Mouse (Mus musculus) hindbrain, embryonic 15.5 days (tissue): ENCODE data around the gene Oca2. TPM values are rescaled to one million over a fixed set of nuclear protein-coding genes. Genes with fewer than 3 reads are reported as not detected.

Source experiments
- ATAC-seq: fragments of 200-750 bp; cut with Nextera tagmentation; 2 replicates; pipeline ENCODE4 v1.8.0; 2017; ENCODE audit warnings: low read depth, moderate number of reproducible peaks, moderate TSS enrichment; ENCODE audit not compliant: low FRiP score
- H3K27ac ChIP-seq: fragments of 300-500 bp; sonication (generic); replicated peaks from 2 replicates; pipeline ENCODE4 v1.5.1; 2015; ENCODE audit warnings: mild to moderate bottlenecking, inconsistent platforms
- H3K27me3 ChIP-seq: fragments of 300-500 bp; sonication (generic); 2 replicates; pipeline ENCODE4 v1.6.1; 2015; ENCODE audit warnings: control low read depth, inconsistent platforms
- H3K36me3 ChIP-seq: fragments of 300-500 bp; sonication (generic); 2 replicates; pipeline ENCODE4 v1.6.1; 2015; ENCODE audit warnings: control low read depth, inconsistent platforms
- H3K4me1 ChIP-seq: fragments of 300-500 bp; sonication (generic); replicated peaks from 2 replicates; pipeline ENCODE4 v1.6.1; 2015; ENCODE audit warnings: control low read depth, inconsistent platforms
- H3K4me2 ChIP-seq: fragments of 300-500 bp; sonication (generic); 2 replicates; pipeline ENCODE4 v1.6.1; 2015; ENCODE audit warnings: moderate library complexity, mild to moderate bottlenecking, inconsistent platforms
- H3K4me3 ChIP-seq: fragments of 300-500 bp; sonication (generic); 2 replicates; pipeline ENCODE4 v1.5.1; 2015; ENCODE audit warnings: mild to moderate bottlenecking, inconsistent platforms
- H3K9ac ChIP-seq: fragments of 300-500 bp; sonication (generic); 2 replicates; pipeline ENCODE4 v1.6.1; 2015; ENCODE audit warnings: inconsistent platforms
- H3K9me3 ChIP-seq: fragments of 300-500 bp; sonication (generic); 2 replicates; pipeline ENCODE4 v1.6.1; 2016; ENCODE audit warnings: control low read depth, inconsistent platforms
- WGBS: fragments of 180-500 bp; shearing (Covaris S2); methylation state at CpG from one replicate; pipeline ENCODE4 v1.1.7; 2015; 5-methylcytosine and 5-hydroxymethylcytosine counted together
- polyA plus RNA-seq: library from polyadenylated mRNA; unstranded; fragments of >200 nt; fragmentation: Nextera tagmentation; extraction: Ambion mirVana; gene quantifications from 2 replicates; pipeline ENCODE4 v1.2.1, GENCODE M21; 2015

The Oca2 gene
- polyA plus RNA-seq, 1 experiment from 2014 or later, result 1.6 TPM

- WGBS, result 47% methylated on average over 6 of the region's 6 CpGs
- peaks cover 8% of the 10 kb centered on the region; the same call in 1 of the 2 replicates for H3K4me1 ChIP-seq
- no peak overlapping the region for H3K27ac ChIP-seq
- no peak overlapping the region for H3K4me3 ChIP-seq
- no peak overlapping the region for H3K9ac ChIP-seq
- no peak for ATAC-seq
- H3K4me2 ChIP-seq, result no peak overlapping the region
- H3K27me3 ChIP-seq, result no peaks in the 10 kb centered on the region
- H3K36me3 ChIP-seq, result no peaks in the 10 kb centered on the region
- H3K9me3 ChIP-seq, result no peaks in the 10 kb centered on the region
Observed at GRCm38 (mm10) chr7:56418182-56418836, 178.7 kb downstream of the Oca2 start.

GRCm38 (mm10) chr7:56419253-56419844 is 179.8 kb downstream of the Oca2 start:
- no peak overlapping the region for H3K9ac ChIP-seq
- no peak overlapping the region for H3K4me2 ChIP-seq
- H3K9me3 ChIP-seq, result no peaks in the 10 kb centered on the region
- no peaks in the 10 kb centered on the region for H3K36me3 ChIP-seq
- peak; percentile 62; the same call in 1 of the 2 replicates for ATAC-seq
- H3K27me3 ChIP-seq, result no peaks in the 10 kb centered on the region
- H3K27ac ChIP-seq, result no peak overlapping the region
- 27% methylated on average over 5 of the region's 5 CpGs for WGBS
- H3K4me1 ChIP-seq, result peaks cover 8% of the 10 kb centered on the region; the same call in 1 of the 2 replicates
- no peak overlapping the region for H3K4me3 ChIP-seq

- no peaks in the 10 kb centered on the region for H3K27me3 ChIP-seq
- H3K36me3 ChIP-seq, result no peaks in the 10 kb centered on the region
- no peak overlapping the region for H3K4me2 ChIP-seq
- H3K9ac ChIP-seq, result no peak overlapping the region
- H3K4me1 ChIP-seq, result peaks cover 8% of the 10 kb centered on the region; the same call in 1 of the 2 replicates
- ATAC-seq, result no peak
- no peak overlapping the region for H3K27ac ChIP-seq
- 62% methylated on average over 2 of the region's 2 CpGs for WGBS
- no peak overlapping the region for H3K4me3 ChIP-seq
- H3K9me3 ChIP-seq, result no peaks in the 10 kb centered on the region
Observed at GRCm38 (mm10) chr7:56421946-56422345, 182.4 kb downstream of the Oca2 start.

GRCm38 (mm10) chr7:56423548-56423947 is 184.0 kb downstream of the Oca2 start:
- 82% methylated on average over 2 of the region's 2 CpGs for WGBS
- no peak overlapping the region for H3K4me2 ChIP-seq
- H3K27me3 ChIP-seq, result no peaks in the 10 kb centered on the region
- no peak for ATAC-seq
- no peak overlapping the region for H3K4me3 ChIP-seq
- H3K9me3 ChIP-seq, result no peaks in the 10 kb centered on the region
- H3K9ac ChIP-seq, result no peak overlapping the region
- no peak overlapping the region for H3K27ac ChIP-seq
- no peaks in the 10 kb centered on the region for H3K36me3 ChIP-seq
- H3K4me1 ChIP-seq, result peaks cover 5% of the 10 kb centered on the region; the same call in 1 of the 2 replicates

- no peak overlapping the region for H3K4me2 ChIP-seq
- H3K27me3 ChIP-seq, result no peaks in the 10 kb centered on the region
- no peaks in the 10 kb centered on the region for H3K9me3 ChIP-seq
- H3K36me3 ChIP-seq, result no peaks in the 10 kb centered on the region
- no peak overlapping the region for H3K9ac ChIP-seq
- H3K27ac ChIP-seq, result no peak overlapping the region
- WGBS, result 83% methylated on average over 4 of the region's 4 CpGs
- peak; percentile 54; the same call in 1 of the 2 replicates for ATAC-seq
- no peaks in the 10 kb centered on the region for H3K4me1 ChIP-seq
- no peak overlapping the region for H3K4me3 ChIP-seq
Observed at GRCm38 (mm10) chr7:56460814-56461520, 221.4 kb downstream of the Oca2 start.

GRCm38 (mm10) chr7:56498242-56498641 is 258.7 kb downstream of the Oca2 start:
- no peak overlapping the region for H3K4me2 ChIP-seq
- no peaks in the 10 kb centered on the region for H3K9me3 ChIP-seq
- peak; percentile 48; the same call in 1 of the 2 replicates for ATAC-seq
- no peak overlapping the region for H3K4me3 ChIP-seq
- H3K4me1 ChIP-seq, result no peaks in the 10 kb centered on the region
- H3K27ac ChIP-seq, result no peak overlapping the region
- WGBS, result 76% methylated on average over 2 of the region's 2 CpGs
- no peaks in the 10 kb centered on the region for H3K36me3 ChIP-seq
- H3K27me3 ChIP-seq, result no peaks in the 10 kb centered on the region
- H3K9ac ChIP-seq, result no peak overlapping the region

GRCm38 (mm10) chr7:56499319-56499718 is 259.8 kb downstream of the Oca2 start:
- H3K9ac ChIP-seq, result no peak overlapping the region

DNA sequence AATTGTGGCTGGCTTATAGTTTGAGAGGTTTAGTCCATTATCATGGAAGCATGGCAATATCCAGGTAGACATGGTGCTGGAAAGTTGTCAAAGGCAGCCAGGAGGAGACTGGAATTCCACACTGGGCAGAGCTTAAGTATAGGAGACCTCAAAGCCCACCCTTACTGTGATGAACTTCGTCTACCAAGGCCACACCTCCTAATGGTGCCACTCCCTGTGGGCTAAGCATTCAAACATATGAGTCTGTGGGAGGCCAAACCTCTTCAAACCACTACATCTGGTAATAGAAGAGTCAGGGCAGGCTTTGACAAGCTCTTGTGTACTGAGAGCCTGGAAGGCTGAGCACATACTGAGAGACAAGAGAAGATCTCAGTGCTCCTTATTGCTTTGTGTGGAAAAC is 260.2 kb downstream of the Oca2 start:
- WGBS, result 82% methylated on average over 1 of the region's 1 CpGs
- H3K9ac ChIP-seq, result no peak overlapping the region
- no peaks in the 10 kb centered on the region for H3K27me3 ChIP-seq
- no peaks in the 10 kb centered on the region for H3K4me1 ChIP-seq
- no peak overlapping the region for H3K27ac ChIP-seq
- no peaks in the 10 kb centered on the region for H3K9me3 ChIP-seq
- H3K4me3 ChIP-seq, result no peak overlapping the region
- H3K4me2 ChIP-seq, result no peak overlapping the region
- no peak for ATAC-seq
- no peaks in the 10 kb centered on the region for H3K36me3 ChIP-seq

More at GRCm38 (mm10) chr7:56499319-56499718, 259.8 kb downstream of the Oca2 start:
- H3K36me3 ChIP-seq, result no peaks in the 10 kb centered on the region
- H3K4me1 ChIP-seq, result no peaks in the 10 kb centered on the region
- no peak overlapping the region for H3K4me3 ChIP-seq
- no peak overlapping the region for H3K4me2 ChIP-seq
- H3K27me3 ChIP-seq, result no peaks in the 10 kb centered on the region
- 50% methylated on average over 2 of the region's 2 CpGs for WGBS
- H3K27ac ChIP-seq, result no peak overlapping the region
- ATAC-seq, result no peak
- H3K9me3 ChIP-seq, result no peaks in the 10 kb centered on the region

DNA sequence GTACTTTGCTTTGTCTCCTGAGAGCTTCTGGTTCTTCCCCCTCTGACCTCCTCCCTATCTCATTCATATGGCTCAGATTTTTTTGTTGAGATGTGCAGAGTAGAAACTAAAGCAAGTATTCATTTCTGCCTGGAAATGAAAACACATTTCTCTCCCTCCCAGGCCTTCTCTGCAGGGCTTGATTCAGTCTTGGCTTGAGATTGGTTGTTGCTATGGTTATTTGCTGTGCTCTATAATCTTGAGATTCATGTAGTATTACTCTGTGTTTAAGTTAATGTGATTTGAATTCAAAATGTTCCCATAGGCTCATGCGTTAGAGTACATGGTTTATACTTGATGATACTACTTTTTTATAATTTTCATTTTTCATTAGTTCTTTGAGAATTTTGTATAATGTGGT is 260.9 kb downstream of the Oca2 start:
- H3K4me3 ChIP-seq, result no peak overlapping the region
- no peak; the same call in 1 of the 2 replicates for ATAC-seq
- no peaks in the 10 kb centered on the region for H3K27me3 ChIP-seq
- H3K27ac ChIP-seq, result no peak overlapping the region
- H3K9ac ChIP-seq, result no peak overlapping the region
- H3K36me3 ChIP-seq, result no peaks in the 10 kb centered on the region
- WGBS, result 77% methylated on average over 1 of the region's 1 CpGs
- H3K4me1 ChIP-seq, result no peaks in the 10 kb centered on the region
- no peaks in the 10 kb centered on the region for H3K9me3 ChIP-seq
- no peak overlapping the region for H3K4me2 ChIP-seq

DNA sequence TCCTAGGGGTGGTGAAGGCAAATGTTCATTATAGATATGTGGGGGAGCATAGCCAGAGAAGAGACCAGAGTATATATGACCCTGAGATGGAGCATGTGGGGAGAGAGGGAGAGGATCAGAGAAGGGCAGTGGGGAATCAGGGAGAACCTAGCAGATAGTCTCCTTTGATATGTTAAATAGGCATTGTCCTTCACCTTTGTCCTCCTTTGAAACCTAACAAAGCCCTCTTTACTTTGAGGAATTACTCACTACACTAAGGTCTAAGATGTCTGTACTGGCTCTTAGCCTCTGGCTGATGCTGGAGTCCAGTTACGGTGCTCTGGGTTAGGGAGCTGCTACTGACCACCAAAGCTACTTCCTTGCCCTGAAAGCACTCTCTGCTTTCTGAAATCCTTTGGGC is 279.0 kb downstream of the Oca2 start:
- no peak overlapping the region for H3K27ac ChIP-seq
- H3K9me3 ChIP-seq, result no peaks in the 10 kb centered on the region
- no peak for ATAC-seq
- no peak overlapping the region for H3K9ac ChIP-seq
- 26% methylated on average over 1 of the region's 1 CpGs for WGBS
- H3K36me3 ChIP-seq, result no peaks in the 10 kb centered on the region
- H3K4me2 ChIP-seq, result no peak overlapping the region
- H3K4me1 ChIP-seq, result no peaks in the 10 kb centered on the region
- H3K27me3 ChIP-seq, result no peaks in the 10 kb centered on the region
- no peak overlapping the region for H3K4me3 ChIP-seq

- Histone ChIP-seq H3K36me3 (no peaks in the 10 kb centered on the region), H3K9ac (no peak overlapping the region), H3K4me1 (no peaks in the 10 kb centered on the region), H3K4me3 (no peak overlapping the region), H3K27ac (no peak overlapping the region), H3K27me3 (no peaks in the 10 kb centered on the region), H3K9me3 (no peaks in the 10 kb centered on the region), H3K4me2 (no peak overlapping the region)
- 9% methylated on average over 5 of the region's 5 CpGs for WGBS
- ATAC-seq, result no peak
Observed at GRCm38 (mm10) chr7:56519741-56520140, 280.2 kb downstream of the Oca2 start.

DNA sequence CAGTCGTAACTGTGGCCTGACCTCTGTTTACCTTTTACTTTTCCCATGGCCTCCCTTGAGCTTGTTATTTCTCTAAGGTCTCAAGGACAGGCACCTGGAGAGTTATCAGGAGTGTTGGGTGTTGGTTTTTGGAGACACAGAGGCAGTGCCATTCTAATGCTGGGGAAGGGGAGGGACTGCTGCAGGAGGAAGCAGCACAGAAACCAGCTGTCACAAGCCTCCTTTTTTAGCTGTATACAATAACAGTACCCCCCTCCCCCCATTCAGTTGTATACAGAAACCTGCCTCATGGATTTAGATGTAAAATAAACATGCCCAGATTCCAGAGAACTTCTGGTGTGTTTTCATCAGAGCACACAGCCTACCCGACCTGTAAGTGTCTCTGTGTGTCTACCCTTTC is 295.3 kb downstream of the Oca2 start:
- ATAC-seq, result no peak

More for the DNA sequence above, 295.3 kb downstream of the Oca2 start:
- Histone ChIP-seq H3K36me3 (no peaks in the 10 kb centered on the region), H3K4me2 (no peak overlapping the region), H3K27ac (no peak overlapping the region), H3K27me3 (no peaks in the 10 kb centered on the region), H3K9me3 (no peaks in the 10 kb centered on the region), H3K9ac (no peak overlapping the region), H3K4me3 (no peak overlapping the region), H3K4me1 (no peaks in the 10 kb centered on the region)
- 72% methylated on average over 2 of the region's 2 CpGs for WGBS
